Mouse (Mus musculus) intestine, postnatal 0 days (tissue): ENCODE measurements around the gene Rps3. TPM values are rescaled to one million over a fixed set of nuclear protein-coding genes. Genes with fewer than 3 reads are reported as not detected.
A peak's percentile ranks its signal among the peaks of the same experiment; 100 is the strongest.

ENCODE experiments used
- ATAC-seq: fragments of 200-750 bp; cut with Nextera tagmentation; 2 replicates; pipeline ENCODE4 v1.8.0; 2017; ENCODE audit warnings: mild to moderate bottlenecking, moderate TSS enrichment, moderate library complexity
- H3K27ac ChIP-seq: fragments of 300-500 bp; sonication (generic); 2 replicates; pipeline ENCODE4 v1.5.1; 2014; ENCODE audit warnings: mild to moderate bottlenecking, low read depth, low read length, moderate library complexity
- H3K27me3 ChIP-seq: fragments of 300-500 bp; sonication (generic); replicated peaks from 2 replicates; pipeline ENCODE4 v1.6.1; 2014; ENCODE audit warnings: low read length, mixed read lengths; ENCODE audit not compliant: control insufficient read depth, insufficient read depth
- H3K36me3 ChIP-seq: fragments of 300-500 bp; sonication (generic); 2 replicates; pipeline ENCODE4 v1.6.1; 2014; ENCODE audit warnings: mild to moderate bottlenecking, moderate library complexity; ENCODE audit not compliant: control insufficient read depth, insufficient read depth
- H3K4me1 ChIP-seq: fragments of 300-500 bp; sonication (generic); replicated peaks from 2 replicates; pipeline ENCODE4 v1.6.1; 2014; ENCODE audit warnings: antibody characterized with exemption, low read length, mixed read lengths; ENCODE audit not compliant: control insufficient read depth, insufficient read depth
- H3K4me2 ChIP-seq: fragments of 300-500 bp; sonication (generic); replicated peaks from 2 replicates; pipeline ENCODE4 v1.6.1; 2014; ENCODE audit warnings: low read depth, mild to moderate bottlenecking, moderate library complexity
- H3K4me3 ChIP-seq: fragments of 300-500 bp; sonication (generic); 2 replicates; pipeline ENCODE4 v1.5.1; 2014; ENCODE audit warnings: low read depth, low read length
- H3K9ac ChIP-seq: fragments of 300-500 bp; sonication (generic); 2 replicates; pipeline ENCODE4 v1.6.1; 2014; ENCODE audit warnings: mild to moderate bottlenecking, low read depth, low read length
- H3K9me3 ChIP-seq: fragments of 300-500 bp; sonication (generic); 2 replicates; pipeline ENCODE4 v1.6.1; 2016; ENCODE audit warnings: mixed run types; ENCODE audit not compliant: control insufficient read depth
- CTCF ChIP-seq: sonication (generic); IDR thresholded peaks from 2 replicates; pipeline ENCODE4 v1.5.1; 2016; ENCODE audit warnings: low read depth, mild to moderate bottlenecking, control low read depth, antibody characterized with exemption, moderate library complexity
- WGBS: fragments of 180-500 bp; shearing (Covaris S2); extraction: QIAGEN DNeasy Blood & Tissue Kit; methylation state at CpG from one replicate; pipeline ENCODE4 v1.1.7; 2014; 5-methylcytosine and 5-hydroxymethylcytosine counted together
- polyA plus RNA-seq: library from polyadenylated mRNA; unstranded; fragments of >200 nt; fragmentation: Nextera tagmentation; extraction: Ambion mirVana; gene quantifications from 2 replicates; pipeline ENCODE4 v1.2.1, GENCODE M21; 2015

Gene Rps3
- polyA plus RNA-seq, 1 experiment from 2014 or later, result 541 TPM

- H3K4me3 ChIP-seq, result no peak overlapping the region
- no peak overlapping the region for H3K27ac ChIP-seq
- H3K4me1 ChIP-seq, result no peaks in the 10 kb centered on the region
- WGBS, result 2% methylated on average over 3 of the region's 3 CpGs
- H3K4me2 ChIP-seq, result no peak overlapping the region
- H3K27me3 ChIP-seq, result no peaks in the 10 kb centered on the region
- H3K36me3 ChIP-seq, result peaks cover 12% of the 10 kb centered on the region; the same call in 1 of the 2 replicates
- peak; percentile 96 for TF ChIP-seq CTCF
- H3K9me3 ChIP-seq, result no peaks in the 10 kb centered on the region
- ATAC-seq, result peak; percentile 35; the same call in 1 of the 2 replicates
- no peak overlapping the region for H3K9ac ChIP-seq
Measured at GRCm38 (mm10) chr7:99450703-99451102, 32.8 kb downstream of the Rps3 start.

DNA sequence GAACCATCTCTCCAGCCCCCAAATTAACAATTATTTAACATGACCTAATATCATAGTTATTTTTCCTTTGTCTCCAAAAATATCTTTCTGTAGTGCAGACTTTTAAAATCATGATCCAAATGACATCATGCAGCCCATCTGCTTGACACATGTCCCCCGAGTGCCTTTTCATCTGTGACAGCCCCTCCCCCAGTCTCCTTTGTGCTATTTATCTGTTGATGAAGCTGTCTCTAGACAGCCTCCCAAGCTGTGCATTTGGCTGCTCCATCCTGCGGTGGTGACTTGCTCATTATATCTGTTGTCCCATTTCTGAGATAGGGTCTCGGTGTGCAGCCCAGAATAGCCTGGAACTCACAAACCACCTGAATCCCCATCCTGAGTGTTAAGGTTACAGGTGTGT, 33.8 kb downstream of the Rps3 start:
- H3K27ac ChIP-seq, result no peak overlapping the region
- H3K27me3 ChIP-seq, result no peaks in the 10 kb centered on the region
- no peak for TF ChIP-seq CTCF
- H3K36me3 ChIP-seq, result peaks cover 9% of the 10 kb centered on the region
- 76% methylated on average over 3 of the region's 3 CpGs for WGBS
- H3K4me3 ChIP-seq, result no peak overlapping the region
- no peak overlapping the region for H3K9ac ChIP-seq
- H3K4me1 ChIP-seq, result no peaks in the 10 kb centered on the region
- no peak overlapping the region for H3K4me2 ChIP-seq
- ATAC-seq, result no peak
- H3K9me3 ChIP-seq, result no peaks in the 10 kb centered on the region

GRCm38 (mm10) chr7:99449063-99449462, 34.5 kb downstream of the Rps3 start:
- Histone ChIP-seq H3K36me3 (peaks cover 8% of the 10 kb centered on the region), H3K9ac (no peak overlapping the region), H3K4me3 (no peak overlapping the region), H3K27me3 (no peaks in the 10 kb centered on the region), H3K27ac (no peak overlapping the region), H3K4me1 (no peaks in the 10 kb centered on the region), H3K4me2 (no peak overlapping the region), H3K9me3 (no peaks in the 10 kb centered on the region)
- 54% methylated on average over 8 of the region's 8 CpGs for WGBS
- no peak for ATAC-seq
- TF ChIP-seq CTCF, result no peak

DNA sequence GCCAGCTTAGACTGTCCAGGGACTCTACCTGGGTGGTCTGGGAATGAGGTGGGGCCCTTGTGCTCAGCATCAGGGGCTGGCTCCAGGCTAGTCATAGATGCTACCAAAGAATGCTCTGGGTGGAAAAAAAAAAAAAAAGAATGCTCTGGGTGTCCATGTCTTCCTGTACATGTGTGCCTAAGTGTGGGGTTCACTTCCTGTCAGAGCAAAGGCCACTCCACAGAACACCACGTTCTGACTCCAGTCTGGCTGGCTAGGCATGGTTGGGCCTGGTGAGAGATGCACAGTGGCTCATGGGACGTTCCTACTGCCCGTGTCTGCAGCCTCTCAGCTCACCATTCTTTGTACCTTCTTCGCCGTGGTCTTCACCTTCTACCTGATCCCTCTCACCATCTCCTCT, 34.9 kb downstream of the Rps3 start:
- H3K9me3 ChIP-seq, result no peaks in the 10 kb centered on the region
- no peak for TF ChIP-seq CTCF
- H3K4me2 ChIP-seq, result no peak overlapping the region
- H3K4me3 ChIP-seq, result no peak overlapping the region
- no peak for ATAC-seq
- H3K36me3 ChIP-seq, result peaks cover 8% of the 10 kb centered on the region
- H3K27me3 ChIP-seq, result no peaks in the 10 kb centered on the region
- no peak overlapping the region for H3K9ac ChIP-seq
- no peaks in the 10 kb centered on the region for H3K4me1 ChIP-seq
- H3K27ac ChIP-seq, result no peak overlapping the region
- WGBS, result 68% methylated on average over 5 of the region's 5 CpGs

GRCm38 (mm10) chr7:99447323-99447722, 36.2 kb downstream of the Rps3 start:
- no peak for ATAC-seq
- no peak for TF ChIP-seq CTCF
- H3K4me1 ChIP-seq, result no peaks in the 10 kb centered on the region
- no peak overlapping the region for H3K27ac ChIP-seq
- H3K9me3 ChIP-seq, result no peaks in the 10 kb centered on the region
- no peaks in the 10 kb centered on the region for H3K27me3 ChIP-seq
- H3K4me3 ChIP-seq, result no peak overlapping the region
- peaks cover 8% of the 10 kb centered on the region for H3K36me3 ChIP-seq
- H3K4me2 ChIP-seq, result no peak overlapping the region
- H3K9ac ChIP-seq, result no peak overlapping the region
- 80% methylated on average over 5 of the region's 5 CpGs for WGBS

DNA sequence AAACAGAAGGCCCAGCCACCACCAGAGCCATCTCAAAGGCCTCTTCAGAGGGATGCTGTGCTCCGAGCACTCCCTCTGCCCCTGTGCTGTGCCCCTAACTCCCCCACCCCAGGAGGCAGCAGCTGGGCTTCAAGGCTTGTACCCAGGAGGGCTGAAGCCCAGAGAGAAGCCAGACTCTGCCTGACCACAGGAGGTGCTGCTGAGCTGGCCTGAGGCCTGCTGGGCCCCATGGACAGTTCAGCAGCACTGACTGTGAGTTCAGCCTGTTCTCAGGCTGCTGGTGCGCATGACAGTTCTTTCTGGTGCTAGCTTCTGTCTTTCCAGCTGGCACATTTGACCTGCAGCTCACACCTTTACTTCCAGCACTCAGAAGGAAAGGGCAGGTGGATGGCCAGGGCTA, 37.7 kb downstream of the Rps3 start:
- WGBS, result 93% methylated on average over 2 of the region's 2 CpGs
- H3K9ac ChIP-seq, result no peak overlapping the region
- peak; percentile 78 for TF ChIP-seq CTCF

GRCm38 (mm10) chr7:99444012-99444411, 39.5 kb downstream of the Rps3 start:
- WGBS, result 68% methylated on average over 6 of the region's 6 CpGs
- ATAC-seq, result no peak
- Histone ChIP-seq H3K4me2 (no peak overlapping the region), H3K9me3 (no peaks in the 10 kb centered on the region), H3K36me3 (peaks cover 15% of the 10 kb centered on the region), H3K4me3 (no peak overlapping the region), H3K27ac (no peak overlapping the region), H3K4me1 (no peaks in the 10 kb centered on the region), H3K9ac (no peak overlapping the region), H3K27me3 (no peaks in the 10 kb centered on the region)
- peak; percentile 73 for TF ChIP-seq CTCF

More for the DNA sequence above, 37.7 kb downstream of the Rps3 start:
- H3K27ac ChIP-seq, result no peak overlapping the region
- no peaks in the 10 kb centered on the region for H3K9me3 ChIP-seq
- H3K4me3 ChIP-seq, result no peak overlapping the region
- no peaks in the 10 kb centered on the region for H3K27me3 ChIP-seq
- H3K36me3 ChIP-seq, result peaks cover 15% of the 10 kb centered on the region
- no peak overlapping the region for H3K4me2 ChIP-seq
- H3K4me1 ChIP-seq, result no peaks in the 10 kb centered on the region
- ATAC-seq, result no peak
